Mouse (Mus musculus) gastrocnemius, postnatal 25 days (tissue): Measurements from ENCODE around the gene 1700013G24Rik. TPM values are rescaled to one million over a fixed set of nuclear protein-coding genes. Genes with fewer than 3 reads are reported as not detected.
A peak's percentile ranks its signal among the peaks of the same experiment; 100 is the strongest.

ENCODE experiments used
- DNase-seq: peaks from one replicate; pipeline ENCODE4 v3.0.0; 2022
- total RNA-seq, 2 experiments: library from RNA; stranded (reverse); gene quantifications; 1 replicate in 1 of 2; 2 replicates in 1 of 2; pipeline ENCODE4 v1.2.3; 2021

1700013G24Rik gene
- total RNA-seq, 2 experiments from 2014 or later: not detected

GRCm38 (mm10) chr4:137457292-137457691 lies 4.2 kb downstream of the 1700013G24Rik start:
- no peak for DNase-seq

- DNase-seq: no peak
Measured at GRCm38 (mm10) chr4:137458310-137458709, 5.2 kb downstream of the 1700013G24Rik start.

DNA sequence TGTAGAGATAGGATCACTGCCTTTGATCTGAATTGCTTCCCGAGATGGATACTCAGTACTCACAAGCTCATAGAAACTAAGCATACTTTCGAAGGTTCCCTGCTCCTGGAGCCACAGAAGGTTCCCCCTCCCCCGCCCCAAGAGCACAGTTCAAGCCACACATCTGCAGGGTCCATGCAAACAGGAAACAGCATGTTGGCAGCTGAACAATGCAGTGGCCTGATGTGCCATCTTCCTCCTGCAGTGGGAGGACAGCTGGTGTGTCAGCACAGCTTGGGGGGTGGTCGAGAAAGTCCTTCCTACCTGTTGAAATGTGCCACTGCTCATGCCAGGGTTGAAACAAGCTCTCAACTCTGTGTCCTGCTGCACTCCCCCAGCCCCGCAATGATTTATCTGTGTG lies 5.8 kb downstream of the 1700013G24Rik start:
- DNase-seq: no peak

DNA sequence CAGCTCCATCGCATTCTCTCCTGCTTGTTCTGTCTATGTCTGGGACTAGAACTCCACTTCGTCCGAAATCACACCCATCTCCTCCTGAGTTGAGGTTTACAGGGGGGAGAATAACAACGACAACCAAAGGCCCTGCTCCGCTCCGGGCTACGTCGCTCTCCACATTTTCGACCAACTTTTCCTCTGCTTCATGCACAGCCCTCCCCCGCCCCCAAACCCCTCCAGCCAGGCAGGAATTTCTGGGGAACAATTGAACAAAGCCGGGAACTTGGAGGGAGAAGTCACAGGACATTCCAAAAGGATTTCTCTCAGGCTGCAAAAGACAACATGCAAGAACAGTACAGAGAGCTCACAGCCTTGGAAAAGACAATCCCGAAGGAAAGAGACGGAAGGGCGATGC lies 7.6 kb downstream of the 1700013G24Rik start:
- no peak for DNase-seq

DNA sequence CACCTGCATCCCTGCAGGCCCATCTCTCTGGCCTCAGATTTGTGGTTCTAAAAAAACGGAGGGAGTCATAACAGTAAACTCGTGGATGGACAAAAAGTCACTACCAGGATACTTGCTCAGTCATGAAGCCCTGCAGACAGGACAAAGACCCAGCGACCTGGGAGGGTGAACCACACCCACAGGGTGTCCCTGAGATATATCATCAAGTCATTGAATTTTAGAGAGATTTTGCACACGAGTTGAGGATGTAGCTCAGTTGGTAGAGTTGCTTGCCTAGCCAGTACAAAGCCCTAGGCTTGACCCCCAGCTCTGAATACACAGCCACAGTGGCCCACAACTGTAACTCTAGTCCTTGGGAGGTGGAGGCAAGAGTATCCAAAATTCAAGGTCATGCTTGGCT lies 8.1 kb downstream of the 1700013G24Rik start:
- no peak for DNase-seq

DNA sequence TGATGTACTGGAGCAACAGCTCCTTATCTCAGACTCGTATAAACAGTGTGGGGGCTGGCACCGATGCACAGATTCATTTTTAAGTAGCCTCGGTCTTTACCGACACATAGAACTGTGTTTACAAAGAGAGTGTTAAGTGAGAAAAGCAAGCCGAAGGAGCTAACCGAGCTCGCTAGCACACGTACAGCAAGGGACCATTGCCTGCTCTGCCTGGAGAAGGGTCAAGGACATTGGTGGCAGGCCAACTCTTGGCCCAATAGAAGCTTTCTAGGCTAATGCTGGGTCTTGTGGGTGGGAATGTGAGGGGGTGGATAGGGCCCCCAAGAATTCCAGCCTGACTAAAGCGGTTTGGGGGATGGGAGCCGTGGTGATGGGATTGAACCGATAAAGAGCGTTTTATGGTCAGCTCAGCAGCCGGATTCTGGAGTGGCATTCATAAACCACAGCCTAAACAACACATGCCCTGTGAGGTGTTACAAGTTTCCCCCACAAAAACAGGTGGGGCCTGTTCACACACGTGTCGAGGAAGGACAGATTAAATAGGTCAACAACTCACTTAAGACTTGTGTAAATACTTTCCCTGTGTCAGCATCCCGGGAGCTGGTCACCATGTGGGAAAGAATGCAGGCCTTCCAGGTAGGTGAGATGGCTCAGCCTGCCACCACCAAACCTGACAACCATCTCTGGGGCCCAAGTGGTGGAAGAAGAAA lies 9.1 kb downstream of the 1700013G24Rik start:
- DNase-seq: no peak

- DNase-seq: no peak
Measured at GRCm38 (mm10) chr4:137465125-137465787, 12.2 kb downstream of the 1700013G24Rik start.

DNA sequence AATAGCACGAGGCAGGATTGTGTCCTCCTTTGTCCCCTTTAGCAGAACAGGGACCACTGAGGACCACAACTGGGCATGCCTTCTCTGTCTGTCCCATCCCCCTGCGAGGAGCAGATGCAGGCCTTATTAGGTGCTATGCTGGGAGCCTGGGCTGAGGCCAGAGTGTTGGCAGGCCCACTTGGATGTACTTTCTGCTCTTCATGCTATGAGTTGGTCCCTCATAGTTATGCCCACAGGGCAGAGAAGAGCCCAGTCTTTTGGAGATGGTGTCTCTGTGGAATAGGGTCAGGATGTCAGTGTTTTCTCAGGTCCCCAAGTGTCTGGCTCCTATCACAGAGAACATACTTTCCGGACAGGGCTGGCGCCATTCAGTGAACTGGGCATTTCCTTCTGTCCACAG lies 13.9 kb downstream of the 1700013G24Rik start:
- no peak for DNase-seq

GRCm38 (mm10) chr4:137467525-137467924 lies 14.4 kb downstream of the 1700013G24Rik start:
- no peak for DNase-seq

DNA sequence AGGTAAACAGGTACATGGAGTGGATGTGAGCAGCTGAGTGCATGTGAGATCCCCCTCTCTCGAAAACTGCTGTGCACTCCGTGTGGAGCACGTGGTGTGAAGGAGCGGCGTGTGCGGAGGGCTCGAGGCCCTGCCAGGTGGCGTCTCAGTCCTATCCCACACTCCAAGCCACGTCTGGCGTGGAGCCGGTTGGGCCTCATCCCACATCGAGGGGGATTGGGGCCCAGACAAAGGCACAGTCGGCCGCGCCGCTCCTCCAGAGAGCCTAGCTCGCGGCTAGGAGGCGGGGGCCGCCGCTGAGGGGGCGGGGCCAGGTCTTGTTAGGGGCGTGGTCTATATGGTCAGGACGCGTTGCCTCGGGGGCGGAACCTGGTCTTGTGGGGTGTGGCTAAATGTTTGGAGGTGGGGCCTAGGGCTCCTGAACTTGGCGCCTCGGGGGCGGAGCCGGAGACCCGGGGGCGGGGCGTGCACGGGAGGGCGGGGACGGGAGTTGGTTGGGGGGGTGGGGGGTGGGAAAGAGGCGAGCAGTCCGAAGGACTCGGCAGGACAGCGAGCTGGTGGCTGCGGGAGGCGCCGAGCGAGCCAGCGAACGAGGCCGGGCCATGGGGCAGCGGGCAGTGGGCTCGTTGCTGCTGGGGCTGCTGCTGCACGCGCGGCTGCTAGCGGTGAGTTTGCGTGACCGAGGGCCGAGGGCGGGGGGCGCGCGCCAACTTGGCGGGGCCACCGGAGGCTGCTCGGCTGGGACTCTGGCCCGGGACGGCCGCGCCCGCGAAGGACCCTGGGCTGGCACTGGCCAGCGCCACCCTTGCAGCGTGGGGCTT lies 15.4 kb downstream of the 1700013G24Rik start, which contains the start of gene Hspg2:
TSS of gene Hspg2 (plus strand) at position 510 of the 821 bp plus-strand sequence.
- peak; percentile 95 for DNase-seq

- no peak for DNase-seq
Measured at GRCm38 (mm10) chr4:137469081-137469844, 16.2 kb downstream of the 1700013G24Rik start.

- no peak for DNase-seq
Measured at GRCm38 (mm10) chr4:137469845-137470692, 17.0 kb downstream of the 1700013G24Rik start.

DNA sequence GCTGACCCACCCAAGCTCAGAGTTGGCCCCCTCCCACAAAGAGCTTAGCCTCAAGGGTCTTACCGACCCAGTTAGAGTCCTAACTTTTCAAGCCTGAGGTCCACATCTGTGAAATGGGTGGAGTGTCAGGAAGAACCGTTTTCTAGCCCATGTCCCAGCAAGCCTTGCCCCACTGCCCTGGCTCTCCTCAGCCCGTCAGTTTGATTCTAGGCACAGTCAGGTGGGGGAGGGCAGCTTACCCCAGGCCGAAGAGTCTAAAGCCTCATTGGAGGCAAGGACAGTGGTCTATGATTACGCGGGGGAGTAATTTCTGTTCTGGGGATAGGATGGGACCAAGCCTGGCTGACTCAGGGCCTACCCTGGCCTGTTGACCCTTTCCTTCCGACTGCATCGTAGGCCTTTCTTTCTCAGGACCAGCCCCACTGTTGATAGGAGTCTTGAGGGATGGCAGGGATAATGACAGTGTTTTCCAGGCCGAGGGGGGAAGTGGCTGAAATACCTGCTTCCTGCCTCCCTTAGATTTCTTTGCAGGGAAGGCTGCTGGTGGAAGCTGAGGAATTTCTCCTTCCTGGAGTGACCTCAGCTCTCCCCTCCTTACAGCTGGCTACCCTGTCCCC lies 17.7 kb downstream of the 1700013G24Rik start:
- DNase-seq: no peak

DNA sequence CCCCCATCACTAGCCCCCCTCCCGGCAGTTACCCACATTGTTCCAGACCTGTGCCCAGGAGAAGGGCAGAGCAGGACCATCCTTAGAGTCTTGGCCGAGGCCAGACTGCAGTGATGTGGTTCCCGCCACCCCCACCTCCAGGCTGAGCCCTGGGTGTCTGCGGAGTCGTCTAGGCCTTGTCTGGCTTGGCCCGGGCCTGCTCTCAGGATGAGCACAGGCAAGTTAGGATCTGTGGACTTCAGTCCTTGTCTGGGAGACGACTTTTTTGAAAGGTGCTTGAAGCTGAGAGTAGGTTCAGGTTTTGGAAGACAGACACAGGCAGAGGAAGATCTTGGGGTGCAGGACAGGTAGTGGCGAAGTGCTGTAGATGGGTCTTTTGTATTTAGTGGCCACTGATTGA lies 18.2 kb downstream of the 1700013G24Rik start:
- DNase-seq: no peak

- DNase-seq: no peak
Measured at GRCm38 (mm10) chr4:137473240-137473639, 20.2 kb downstream of the 1700013G24Rik start.

DNA sequence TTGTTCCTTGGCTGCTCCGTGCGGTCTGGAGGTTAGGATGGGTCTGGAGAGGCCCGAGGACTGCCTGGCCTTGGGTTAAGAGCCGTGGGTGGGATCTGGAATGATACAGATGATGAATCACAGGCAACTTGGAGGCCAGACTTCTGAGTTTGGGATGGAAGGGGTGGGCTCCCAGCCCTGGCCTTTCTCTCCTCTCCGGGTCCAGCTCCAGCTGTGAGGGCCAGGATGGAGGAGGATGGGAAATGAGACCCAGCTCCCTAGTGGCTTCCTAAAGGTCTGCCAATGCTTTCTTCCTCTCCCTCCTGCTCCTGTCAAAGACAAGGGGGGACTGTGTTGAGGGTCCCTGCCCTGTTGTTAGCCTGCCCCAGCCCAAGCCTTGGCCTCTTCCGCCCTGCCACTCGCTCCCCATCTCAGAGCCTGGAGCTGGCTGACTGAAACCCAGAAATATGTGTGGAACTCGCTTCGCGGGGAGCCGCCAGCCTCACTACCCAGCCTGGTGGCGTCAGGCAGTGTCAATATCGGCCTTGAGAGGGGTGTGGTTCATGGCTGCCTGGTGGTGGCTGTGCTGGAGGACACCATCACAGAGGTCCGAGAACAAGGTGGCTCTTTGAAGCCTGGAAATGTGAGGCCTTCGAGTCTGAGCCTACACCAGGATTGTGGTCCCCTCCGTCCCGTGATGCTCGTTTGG lies 20.8 kb downstream of the 1700013G24Rik start:
- DNase-seq: peak; percentile 75

DNA sequence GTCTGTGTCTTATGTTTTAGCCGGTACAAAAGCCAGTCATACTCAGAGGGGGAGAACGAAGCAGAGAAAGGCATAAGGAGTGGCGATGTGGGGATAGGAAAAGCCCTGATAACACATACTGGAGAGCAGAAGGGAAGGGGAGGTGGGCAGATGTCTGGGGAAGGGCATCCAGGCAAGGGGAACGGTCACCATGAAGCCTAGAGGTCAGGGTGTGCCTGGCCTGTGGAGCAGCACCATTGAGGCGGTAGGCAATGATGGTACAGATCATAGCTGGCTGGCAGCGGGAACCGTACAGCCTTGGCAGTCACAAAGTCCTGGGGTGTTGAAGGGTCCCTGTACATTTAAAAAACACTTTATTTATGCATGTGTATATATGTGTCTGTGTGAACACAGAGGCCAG lies 21.6 kb downstream of the 1700013G24Rik start:
- DNase-seq: no peak

- DNase-seq: no peak
Measured at GRCm38 (mm10) chr4:137475271-137476050, 22.4 kb downstream of the 1700013G24Rik start.
